Mouse (Mus musculus): ENCODE measurements around the gene Pik3r6.

Pik3r6 gene

GRCm38 (mm10) chr11:68502902-68503629 is at the start of gene Pik3r6:
Gene Pik3r6 (plus strand): TSS chr11:68503019.
- no peak for DNase-seq (ENCODE audit: inconsistent ontology term)

GRCm38 (mm10) chr11:68453301-68453700 is 49.5 kb upstream of the Pik3r6 start:
- DNase-seq (ENCODE audit: inconsistent ontology term) = no peak

GRCm38 (mm10) chr11:68458086-68458485 is 44.7 kb upstream of the Pik3r6 start:
- peak; percentile 82 for DNase-seq (ENCODE audit: inconsistent ontology term)

- no peak for DNase-seq (ENCODE audit: inconsistent ontology term)
Observed at GRCm38 (mm10) chr11:68459021-68459420, 43.8 kb upstream of the Pik3r6 start.

- DNase-seq (ENCODE audit: inconsistent ontology term) = peak; percentile 82
Observed at GRCm38 (mm10) chr11:68459486-68459885, 43.3 kb upstream of the Pik3r6 start.

GRCm38 (mm10) chr11:68462716-68463115 is 40.1 kb upstream of the Pik3r6 start:
- no peak for DNase-seq (ENCODE audit: inconsistent ontology term)

GRCm38 (mm10) chr11:68464260-68464659 is 38.6 kb upstream of the Pik3r6 start:
- DNase-seq (ENCODE audit: inconsistent ontology term) = no peak

- DNase-seq (ENCODE audit: inconsistent ontology term) = no peak
Observed at GRCm38 (mm10) chr11:68465090-68465489, 37.7 kb upstream of the Pik3r6 start.

- DNase-seq (ENCODE audit: inconsistent ontology term) = peak; percentile 61
Observed at GRCm38 (mm10) chr11:68467441-68467840, 35.4 kb upstream of the Pik3r6 start.

- peak; percentile 71 for DNase-seq (ENCODE audit: inconsistent ontology term)
Observed at GRCm38 (mm10) chr11:68467962-68468612, 34.7 kb upstream of the Pik3r6 start.

- no peak for DNase-seq (ENCODE audit: inconsistent ontology term)
Observed at GRCm38 (mm10) chr11:68468886-68469285, 33.9 kb upstream of the Pik3r6 start.

- DNase-seq (ENCODE audit: inconsistent ontology term) = no peak
Observed at GRCm38 (mm10) chr11:68472162-68472849, 30.5 kb upstream of the Pik3r6 start.

- DNase-seq (ENCODE audit: inconsistent ontology term) = no peak
Observed at GRCm38 (mm10) chr11:68474600-68474999, 28.2 kb upstream of the Pik3r6 start.

GRCm38 (mm10) chr11:68475676-68476075 is 27.1 kb upstream of the Pik3r6 start:
- no peak for DNase-seq (ENCODE audit: inconsistent ontology term)

- no peak for DNase-seq (ENCODE audit: inconsistent ontology term)
Observed at GRCm38 (mm10) chr11:68477661-68478060, 25.2 kb upstream of the Pik3r6 start.

GRCm38 (mm10) chr11:68478574-68478981 is 24.2 kb upstream of the Pik3r6 start:
- no peak for DNase-seq (ENCODE audit: inconsistent ontology term)

- no peak for DNase-seq (ENCODE audit: inconsistent ontology term)
Observed at GRCm38 (mm10) chr11:68480660-68481059, 22.2 kb upstream of the Pik3r6 start.

GRCm38 (mm10) chr11:68482001-68482400 is 20.8 kb upstream of the Pik3r6 start:
- no peak for DNase-seq (ENCODE audit: inconsistent ontology term)

GRCm38 (mm10) chr11:68483213-68483612 is 19.6 kb upstream of the Pik3r6 start:
- no peak for DNase-seq (ENCODE audit: inconsistent ontology term)

- no peak for DNase-seq (ENCODE audit: inconsistent ontology term)
Observed at GRCm38 (mm10) chr11:68484431-68484830, 18.4 kb upstream of the Pik3r6 start.

- DNase-seq (ENCODE audit: inconsistent ontology term) = peak; percentile 49
Observed at GRCm38 (mm10) chr11:68485206-68485942, 17.4 kb upstream of the Pik3r6 start.

- DNase-seq (ENCODE audit: inconsistent ontology term) = no peak
Observed at GRCm38 (mm10) chr11:68486093-68486492, 16.7 kb upstream of the Pik3r6 start.
